Mouse (Mus musculus) frontal cortex, postnatal 14 days (tissue): Measurements from ENCODE around the gene Il15ra.
"Not testable (repeated sequence)": the region's sequence is repeated elsewhere in the genome, so short reads cannot be mapped to it uniquely, and the experiment has no call there.

Source experiments
- DNase-seq, 2 experiments: peaks; one replicate each; pipeline ENCODE4 v3.0.0; 2022; ENCODE audit warnings: low spot score in 2 of 2

The Il15ra gene

GRCm38 (mm10) chr2:11708538-11708937, 3.4 kb downstream of the Il15ra start:
- no peak for DNase-seq

GRCm38 (mm10) chr2:11710101-11710500, 5.0 kb downstream of the Il15ra start:
- DNase-seq, result not testable (repeated sequence)

DNA sequence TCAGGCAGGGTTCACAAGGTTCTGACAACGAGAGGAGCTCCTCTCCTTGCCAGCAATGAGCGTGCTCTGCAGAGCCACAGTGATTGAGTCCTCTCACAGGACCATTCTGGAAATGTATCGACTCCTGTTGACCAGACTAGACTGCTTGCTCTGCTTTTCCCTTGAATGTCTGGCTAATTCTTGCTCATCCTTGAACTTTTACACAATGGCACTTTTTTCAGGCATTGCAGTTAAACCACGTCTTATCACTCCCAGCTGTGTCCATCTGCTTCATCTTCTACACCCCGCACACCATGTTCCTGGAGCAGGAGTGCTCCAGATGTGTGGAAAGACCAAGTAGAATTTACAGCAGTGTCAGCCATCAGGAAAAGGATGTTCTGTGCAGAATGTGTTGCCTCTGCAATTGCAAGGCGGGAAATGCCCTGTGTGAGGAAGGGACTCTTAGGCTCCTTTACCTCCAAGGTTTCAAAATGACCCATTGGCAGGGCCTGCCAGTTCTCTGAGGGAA, 7.4 kb downstream of the Il15ra start:
- DNase-seq, result no peak

- no peak for DNase-seq
Measured at GRCm38 (mm10) chr2:11713021-11713420, 7.9 kb downstream of the Il15ra start.

DNA sequence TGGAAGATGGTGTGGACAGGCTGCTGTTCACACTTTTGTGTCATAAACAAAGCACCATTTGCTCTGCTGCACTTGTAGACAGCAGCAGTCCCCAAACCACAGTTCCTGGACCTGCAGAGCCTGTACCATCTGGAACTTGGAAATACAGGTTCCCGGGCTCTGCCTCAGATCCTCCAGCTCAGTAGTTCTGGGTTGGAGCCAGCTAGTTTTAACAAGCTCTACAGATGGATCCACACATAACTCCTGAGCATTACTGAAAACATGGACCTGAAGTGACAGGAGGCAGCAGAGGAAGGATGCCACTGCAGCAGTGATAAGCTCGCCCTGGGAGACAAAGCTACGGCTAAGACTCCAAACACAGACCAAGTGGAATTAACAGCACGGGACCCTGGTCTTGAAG, 9.4 kb downstream of the Il15ra start:
- DNase-seq, result no peak

DNA sequence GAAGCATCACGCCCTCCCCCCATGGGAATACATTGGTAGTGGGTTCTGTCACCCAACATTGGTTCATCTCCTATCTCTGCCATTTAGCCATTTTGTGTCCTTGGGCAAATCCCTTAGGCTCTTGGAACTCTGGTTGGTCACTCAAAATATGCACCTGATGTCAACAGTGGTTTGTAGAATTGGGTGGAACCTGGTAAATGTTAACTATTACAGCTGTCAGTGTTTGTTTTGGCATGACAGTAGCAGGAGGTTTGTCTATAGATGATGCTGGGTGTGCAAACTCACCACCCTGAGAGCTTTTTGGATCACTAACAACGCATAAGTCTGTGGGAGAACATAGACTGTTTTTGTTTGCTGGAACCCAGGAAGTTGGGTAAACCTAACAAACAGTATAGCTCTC, 13.5 kb downstream of the Il15ra start:
- no peak for DNase-seq

DNA sequence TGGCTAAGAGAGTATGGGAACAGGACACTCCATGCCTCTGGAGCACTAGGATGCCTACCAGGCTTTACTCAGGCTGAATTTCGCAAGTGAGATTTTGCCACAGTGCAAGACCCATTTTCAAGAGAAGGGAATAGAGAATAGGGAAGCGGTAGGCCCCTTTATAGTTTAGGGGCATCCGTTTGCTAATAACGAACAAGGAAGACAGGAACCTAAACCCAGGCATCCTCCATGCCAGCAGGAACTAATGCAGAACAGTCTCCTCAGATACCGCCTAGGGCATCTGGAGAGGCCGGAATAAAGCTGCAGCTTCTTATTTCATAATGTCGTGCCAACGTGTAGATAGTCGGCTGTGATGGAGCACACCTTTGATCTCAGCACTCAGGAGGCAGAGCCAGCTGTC, 17.5 kb downstream of the Il15ra start:
- DNase-seq, result no peak

DNA sequence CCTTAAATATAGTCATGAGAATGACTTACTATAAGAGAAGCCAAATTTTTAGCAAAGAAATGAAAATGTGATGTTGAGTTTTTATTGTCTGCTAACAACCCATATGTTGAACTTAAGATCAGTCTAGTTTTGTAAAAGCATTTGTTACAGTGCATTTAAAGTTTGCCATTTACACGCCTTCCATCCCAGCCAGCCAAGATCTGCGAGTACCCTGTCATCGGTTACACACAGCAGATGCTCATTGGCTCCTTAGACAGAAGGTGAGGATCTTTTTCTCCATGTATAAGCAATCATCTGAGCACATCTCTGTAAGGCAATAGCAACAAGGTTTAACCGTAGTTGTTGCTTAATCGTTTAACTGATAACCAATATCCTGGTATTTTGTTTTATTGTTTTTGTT, 22.5 kb downstream of the Il15ra start:
- DNase-seq, result no peak

DNA sequence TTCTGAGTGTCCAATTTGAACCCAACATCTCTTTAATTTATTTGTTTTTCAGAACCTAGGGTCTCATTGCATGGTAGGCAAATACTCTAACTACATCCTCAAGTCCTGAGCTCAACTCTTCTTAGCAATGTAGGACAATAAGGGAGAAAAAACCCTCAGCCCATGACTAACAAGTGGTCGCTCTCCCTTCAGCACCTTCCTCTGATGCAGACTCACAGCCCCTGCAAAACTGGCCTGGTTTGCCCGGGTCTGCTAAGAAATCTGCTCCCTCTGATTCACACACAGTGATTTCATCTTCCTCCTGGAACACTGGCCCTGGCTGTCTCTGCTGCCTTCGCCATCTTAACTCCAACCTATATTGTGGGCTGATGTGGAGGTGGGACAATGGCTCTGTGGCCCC, 24.0 kb downstream of the Il15ra start:
- no peak for DNase-seq

GRCm38 (mm10) chr2:11732978-11733377, 27.9 kb downstream of the Il15ra start:
- DNase-seq, result no peak

DNA sequence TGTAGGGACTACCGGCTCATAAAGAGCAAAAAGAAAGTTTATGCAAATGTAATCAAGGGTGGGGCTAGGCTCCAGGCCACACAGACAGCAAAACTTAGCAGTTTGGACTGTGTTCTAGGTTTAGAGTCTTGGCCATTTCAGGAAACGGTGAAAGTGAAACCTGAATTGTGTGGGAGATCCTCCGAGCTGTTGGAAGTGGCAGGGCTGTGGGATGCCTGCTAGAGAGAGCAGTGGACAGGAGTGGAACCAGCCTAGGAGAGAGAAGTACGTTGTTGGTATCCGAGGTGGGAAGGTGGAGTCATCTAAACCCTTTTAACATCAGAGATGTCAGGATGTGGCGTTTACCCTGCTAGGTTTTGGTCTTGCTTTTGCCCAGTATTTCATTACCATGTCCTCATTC, 30.8 kb downstream of the Il15ra start:
- DNase-seq, result no peak

DNA sequence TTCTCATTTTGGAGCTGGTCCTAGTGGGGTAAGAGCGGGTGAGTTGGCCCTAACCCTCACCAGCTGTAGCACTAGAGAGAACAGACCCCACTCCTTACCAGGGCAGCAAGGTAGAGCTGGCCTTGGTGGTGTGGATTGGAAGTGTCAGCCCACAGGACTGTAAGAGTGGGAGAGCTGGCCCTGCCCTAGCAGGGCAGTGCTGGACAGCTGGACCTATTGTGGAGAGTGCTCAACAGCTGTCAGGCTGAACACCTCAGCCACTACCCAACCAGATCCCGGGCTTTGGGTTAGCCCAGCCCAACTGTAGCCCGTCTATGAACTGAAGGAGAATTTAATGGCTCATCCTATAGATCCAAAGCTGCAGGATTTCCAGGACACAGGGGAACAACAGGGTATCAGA, 33.7 kb downstream of the Il15ra start:
- no peak for DNase-seq

DNA sequence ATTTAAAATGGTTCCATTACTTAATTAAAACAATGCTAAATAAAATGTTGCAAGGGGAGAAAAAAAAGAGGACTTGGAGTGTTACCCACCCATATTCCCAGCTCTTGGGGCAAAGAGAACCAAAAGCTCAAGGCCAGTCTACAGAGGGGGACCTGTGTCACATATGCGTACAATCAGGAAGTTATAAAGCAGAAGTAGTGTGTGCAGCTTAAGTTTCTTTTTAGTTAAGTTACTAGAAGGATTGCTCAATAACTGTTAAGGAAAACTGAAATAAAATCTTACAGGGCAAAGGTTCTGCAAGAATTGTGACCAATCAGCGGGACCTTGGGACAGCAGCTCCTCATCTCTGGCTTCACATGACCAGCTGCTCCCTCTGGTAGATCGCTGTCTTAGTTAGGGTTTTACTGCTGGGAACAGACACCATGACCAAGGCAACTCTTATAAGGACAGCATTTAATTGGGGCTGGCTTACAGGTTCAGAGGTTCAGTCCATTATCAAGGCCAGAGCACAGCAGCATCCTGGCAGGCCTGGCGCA, 34.5 kb downstream of the Il15ra start:
- DNase-seq, result no peak

DNA sequence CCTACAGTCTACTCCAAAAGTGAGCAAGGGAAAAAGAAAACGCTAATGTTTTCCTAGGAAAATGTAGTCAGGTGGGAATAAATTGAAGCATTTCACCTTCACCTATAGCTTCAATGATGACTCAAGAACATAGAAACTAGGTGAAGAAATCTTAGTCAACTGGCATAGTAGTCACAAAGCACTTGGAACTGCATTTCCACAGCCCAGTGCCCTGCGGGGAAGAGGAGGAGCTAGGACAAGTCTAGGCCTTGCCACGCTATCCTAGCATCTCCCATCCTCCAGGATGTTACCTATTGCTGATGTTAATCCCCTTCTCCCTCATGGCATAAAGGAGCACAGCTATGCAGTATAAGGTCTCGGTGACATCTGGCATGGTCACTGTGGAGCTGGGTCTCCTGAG, 57.5 kb downstream of the Il15ra start:
- DNase-seq, result no peak

- DNase-seq, result no peak
Measured at GRCm38 (mm10) chr2:11765694-11766093, 60.6 kb downstream of the Il15ra start.

- no peak for DNase-seq
Measured at GRCm38 (mm10) chr2:11766485-11767160, 61.5 kb downstream of the Il15ra start.

GRCm38 (mm10) chr2:11767161-11767545, 62.1 kb downstream of the Il15ra start:
- peak in 1 of 2 experiments; percentile 10 for DNase-seq

DNA sequence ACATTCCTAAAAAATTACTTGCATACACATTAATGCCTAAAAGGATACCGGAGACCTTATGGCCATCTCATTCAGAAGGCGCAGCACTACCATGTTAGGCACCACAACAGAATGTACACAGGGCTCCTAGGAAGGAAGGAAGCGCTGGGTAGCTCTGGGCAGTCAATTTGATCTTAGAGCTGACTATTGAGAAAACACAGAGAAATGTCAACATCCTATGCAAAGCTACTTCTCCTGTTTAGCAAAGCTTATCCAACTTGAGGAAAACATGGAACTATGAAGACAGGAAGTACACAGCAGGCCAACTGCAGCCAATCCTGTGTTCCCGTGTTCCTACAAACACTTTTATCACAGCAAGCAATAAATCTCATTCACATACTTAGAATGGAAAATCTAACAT, 66.6 kb downstream of the Il15ra start:
- DNase-seq, result no peak

DNA sequence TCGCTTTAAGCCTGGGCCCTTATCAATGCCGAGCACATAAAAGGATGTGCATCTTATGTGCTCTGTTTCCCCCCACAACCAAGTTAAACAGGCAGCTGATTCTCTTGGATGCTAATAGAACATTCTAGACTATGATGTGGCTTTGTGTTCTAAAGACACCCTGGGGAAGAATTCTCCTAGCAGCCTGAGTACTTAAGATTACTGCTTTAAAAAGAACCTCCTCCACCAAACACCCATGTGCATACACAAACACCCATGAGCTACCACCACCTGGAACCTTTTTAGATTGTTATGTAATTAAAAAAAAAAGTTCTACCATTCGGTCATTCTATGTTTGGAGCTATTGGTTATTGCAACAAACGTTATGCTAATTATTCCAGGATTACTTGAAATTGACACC, 67.3 kb downstream of the Il15ra start:
- DNase-seq, result no peak

DNA sequence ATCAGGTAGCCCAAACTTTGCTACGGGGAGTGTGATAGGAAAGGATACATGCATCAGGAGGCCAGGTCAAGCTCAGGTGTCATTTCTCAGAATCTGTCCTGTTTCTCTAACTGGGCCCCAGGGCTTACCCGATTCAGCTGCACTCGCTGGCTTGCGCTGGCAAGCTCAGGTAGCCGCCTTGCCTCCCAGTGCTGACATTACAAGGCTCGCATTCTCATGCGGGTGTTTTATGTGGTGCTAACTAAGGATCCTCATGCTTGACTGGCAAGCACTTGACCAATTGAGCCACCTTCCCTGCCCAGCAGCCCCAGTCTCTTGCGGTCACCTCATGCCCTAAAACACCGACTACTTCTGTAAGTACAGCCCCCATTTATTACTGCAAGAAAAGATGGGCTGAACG, 69.3 kb downstream of the Il15ra start:
- no peak for DNase-seq

DNA sequence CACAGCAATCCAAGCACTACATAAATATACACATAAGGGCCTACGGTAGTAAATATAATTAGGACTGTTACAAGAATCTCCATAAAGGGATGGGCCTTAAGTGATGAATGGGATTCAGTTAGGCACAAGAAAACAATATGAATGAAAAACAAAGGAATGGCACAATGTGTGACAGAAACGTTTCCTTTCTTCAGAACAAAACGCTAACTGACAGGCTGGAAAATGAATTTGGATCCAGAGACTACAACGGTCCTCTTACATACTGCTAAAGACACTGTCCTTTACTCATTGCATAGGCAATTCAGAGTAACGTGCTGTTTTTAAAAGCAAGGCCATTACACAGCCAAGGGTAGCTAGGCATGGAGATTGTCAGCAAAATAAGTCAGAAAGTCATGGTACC, 70.0 kb downstream of the Il15ra start:
- DNase-seq, result no peak

DNA sequence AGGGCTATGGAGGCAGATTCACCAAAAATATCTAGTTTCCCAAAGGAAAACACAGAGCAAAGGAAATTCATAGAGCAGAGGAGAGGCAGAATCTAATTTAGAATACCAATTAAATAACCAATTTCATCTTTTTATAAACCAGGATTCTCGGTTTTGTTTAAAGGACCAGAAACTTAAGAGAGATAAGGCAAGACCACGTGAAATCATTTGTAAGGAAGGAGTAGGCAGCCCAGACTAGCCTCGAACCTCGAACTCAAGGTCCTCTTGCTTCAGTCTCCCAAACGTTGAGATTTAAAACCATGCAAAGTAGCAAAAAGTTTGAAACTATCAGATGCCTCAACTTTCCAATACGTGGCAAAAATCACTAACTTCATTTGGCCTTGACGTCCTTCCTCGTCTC, 71.3 kb downstream of the Il15ra start:
- no peak for DNase-seq

GRCm38 (mm10) chr2:11777091-11778068, 72.3 kb downstream of the Il15ra start, which contains the start of the genes Fbh1 and Ankrd16:
TSS of gene Fbh1 (minus strand) at chr2:11777582.
TSS of gene Ankrd16 (plus strand) at chr2:11777876.
- DNase-seq, result peak; percentile 99 to 100
